ENCODE assay signal across 21 mouse cellular contexts in the genomic region with DNA sequence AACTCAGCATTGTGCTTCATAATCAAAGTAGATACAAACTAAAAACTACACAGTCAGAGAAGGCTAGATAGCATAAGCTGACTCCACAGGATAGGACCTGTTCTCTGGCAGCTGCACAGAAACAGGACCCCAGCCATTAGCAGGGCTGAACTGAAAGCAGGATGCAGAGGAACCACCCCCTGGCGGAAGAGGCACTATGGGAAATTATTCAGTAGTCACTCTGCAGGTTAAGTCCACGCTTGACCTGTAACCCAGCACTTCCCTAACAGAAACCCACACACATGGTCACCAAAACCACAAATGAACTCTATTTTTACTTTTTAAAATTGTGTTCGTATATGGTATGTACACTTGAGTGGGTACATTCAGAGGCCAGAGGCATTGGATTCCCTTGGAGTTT.
"Had no signal": no experiment of that assay in that cellular context is flagged by ENCODE, and none has a peak within 500 bp of the region (broad histone marks: within the 10 kb centered on the region; RNA-seq: fewer than 3 reads in every experiment).

No protein-coding gene starts in this region.

- H3K4me1 ChIP-seq: kidney, embryonic 15.5 days; limb, embryonic 10.5 days; limb, embryonic 13.5 days; liver, embryonic 15.5 days; lung, embryonic 15.5 days; midbrain, embryonic 12.5 days; midbrain, embryonic 15.5 days; stomach, embryonic 15.5 days had no signal

- H3K9me3 ChIP-seq: kidney, embryonic 15.5 days; limb, embryonic 10.5 days; limb, embryonic 13.5 days; liver, embryonic 12.5 days; liver, embryonic 15.5 days; lung, embryonic 15.5 days; midbrain, embryonic 12.5 days; midbrain, embryonic 15.5 days; stomach, embryonic 15.5 days had no signal

- H3K36me3 ChIP-seq: midbrain, embryonic 15.5 days had no signal

- DNase-seq: kidney, adult 2 months; kidney, postnatal 10 days; kidney, postnatal 36 days; liver; lung, adult 18-20 months; lung, postnatal 10 days; lung, postnatal 36 days; right cerebral cortex, adult 18-20 months; right cerebral cortex, postnatal 14 days; thymus, postnatal 25 days had no signal

- H3K27me3 ChIP-seq: kidney, embryonic 15.5 days; limb, embryonic 13.5 days; liver, embryonic 12.5 days; liver, embryonic 15.5 days; lung, embryonic 15.5 days; midbrain, embryonic 12.5 days; midbrain, embryonic 15.5 days; stomach, embryonic 15.5 days had no signal

- H3K4me3 ChIP-seq: kidney, embryonic 15.5 days; limb, embryonic 10.5 days; limb, embryonic 13.5 days; liver, embryonic 12.5 days; liver, embryonic 15.5 days; lung, embryonic 15.5 days; midbrain, embryonic 12.5 days; midbrain, embryonic 15.5 days; myocyte; stomach, embryonic 15.5 days had no signal

- ATAC-seq: intestine, postnatal 0 days; liver, embryonic 12.5 days; midbrain, embryonic 15.5 days had no signal
